Mouse (Mus musculus) megakaryocyte, adult 5-6 weeks (primary cell): ENCODE measurements around the gene Gm3149. TPM values are rescaled to one million over a fixed set of nuclear protein-coding genes. Genes with fewer than 3 reads are reported as not detected.
"Not testable (repeated sequence)": the region's sequence is repeated elsewhere in the genome, so short reads cannot be mapped to it uniquely, and the experiment has no call there.

Experiments
- ATAC-seq: 2 replicates; pipeline ENCODE4 v1.8.0; 2016; ENCODE audit warnings: mild to moderate bottlenecking, inconsistent platforms; ENCODE audit not compliant: poor library complexity, severe bottlenecking
- total RNA-seq, 2 experiments: library from RNA; stranded (forward) in 1 of 2; stranded (reverse) in 1 of 2; fragments of 153-499, 151-499 nt in 1 of 2; fragments of 221-1000, 200-1000 nt in 1 of 2; gene quantifications; 2 replicates each; pipeline versions ENCODE4 v1.2.3 to v1.2.4; 2015 to 2017

Gene Gm3149
- total RNA-seq (2015) (not detected in 2 replicates), total RNA-seq (2017) (not detected in 2 replicates)

- not testable (repeated sequence) for ATAC-seq
These were observed at the start of gene Gm3149 for GRCm38 (mm10) chr14:4316983-4317382. Gene Gm3149, plus strand, starts transcription at chr14:4317283.

- ATAC-seq = not testable (repeated sequence)
These were observed 47.7 kb upstream of the Gm3149 start for GRCm38 (mm10) chr14:4269238-4269950.

- not testable (repeated sequence) for ATAC-seq
These were observed 37.3 kb upstream of the Gm3149 start for GRCm38 (mm10) chr14:4279828-4280227.

GRCm38 (mm10) chr14:4334476-4335080 lies 17.5 kb downstream of the Gm3149 start, which contains the start of gene 2610042L04Rik:
Gene 2610042L04Rik, plus strand, starts transcription at chr14:4334763.
- not testable (repeated sequence) for ATAC-seq

- ATAC-seq = not testable (repeated sequence)
These were observed 18.4 kb downstream of the Gm3149 start for GRCm38 (mm10) chr14:4335506-4335905.

GRCm38 (mm10) chr14:4368991-4369390 lies 51.9 kb downstream of the Gm3149 start:
- not testable (repeated sequence) for ATAC-seq

- not testable (repeated sequence) for ATAC-seq
These were observed 52.6 kb downstream of the Gm3149 start for GRCm38 (mm10) chr14:4369691-4370090.

Other genes starting within 250 kb of the Gm3149 start
- not detected in 2 replicates for gene Gm3115, start 233.2 kb upstream of the Gm3149 start, total RNA-seq (2015)
- gene Gm3115, start 233.2 kb upstream of the Gm3149 start, total RNA-seq (2017) = not detected in 2 replicates
- not detected in 2 replicates for gene Gm8108, start 206.8 kb upstream of the Gm3149 start, total RNA-seq (2015)
- gene Gm8108, start 206.8 kb upstream of the Gm3149 start, total RNA-seq (2017) = not detected in 2 replicates
- not detected in 2 replicates for gene Gm3127, start 152.3 kb upstream of the Gm3149 start, total RNA-seq (2015)
- gene Gm3127, start 152.3 kb upstream of the Gm3149 start, total RNA-seq (2017) = not detected in 2 replicates
- gene Gm2974, start 134.7 kb upstream of the Gm3149 start, total RNA-seq (2015) = not detected in 2 replicates
- not detected in 2 replicates for gene Gm2974, start 134.7 kb upstream of the Gm3149 start, total RNA-seq (2017)
- gene Gm3138, start 67.7 kb upstream of the Gm3149 start, total RNA-seq (2015) = not detected in 2 replicates
- not detected in 2 replicates for gene Gm3138, start 67.7 kb upstream of the Gm3149 start, total RNA-seq (2017)
- gene 2610042L04Rik, start 17.5 kb downstream of the Gm3149 start, total RNA-seq (2015) = not detected in 2 replicates
- not detected in 2 replicates for gene 2610042L04Rik, start 17.5 kb downstream of the Gm3149 start, total RNA-seq (2017)
- not detected in 2 replicates for gene Gm3159, start 80.2 kb downstream of the Gm3149 start, total RNA-seq (2015)
- not detected in 2 replicates for gene Gm3159, start 80.2 kb downstream of the Gm3149 start, total RNA-seq (2017)
- gene Gm3164, start 98.2 kb downstream of the Gm3149 start, total RNA-seq (2015) = not detected in 2 replicates
- not detected in 2 replicates for gene Gm3164, start 98.2 kb downstream of the Gm3149 start, total RNA-seq (2017)
- gene Gm3173, start 113.7 kb downstream of the Gm3149 start, total RNA-seq (2015) = not detected in 2 replicates
- not detected in 2 replicates for gene Gm3173, start 113.7 kb downstream of the Gm3149 start, total RNA-seq (2017)
- gene Gm3182, start 164.5 kb downstream of the Gm3149 start, total RNA-seq (2015) = not detected in 2 replicates
- not detected in 2 replicates for gene Gm3182, start 164.5 kb downstream of the Gm3149 start, total RNA-seq (2017)
- not detected in 2 replicates for gene Gm3047, start 238.1 kb downstream of the Gm3149 start, total RNA-seq (2015)
- not detected in 2 replicates for gene Gm3047, start 238.1 kb downstream of the Gm3149 start, total RNA-seq (2017)